Mouse (Mus musculus) E14TG2a.4 (cell line): Measurements from ENCODE around the gene Tyw5.

Experiments used
- CTCF ChIP-seq: conservative IDR thresholded peaks from 2 replicates; pipeline ENCODE4 v1.5.1; 2014; ENCODE audit warnings: low read length
- NANOG ChIP-seq: IDR thresholded peaks from 2 replicates; pipeline ENCODE4 v1.6.1; 2014; ENCODE audit warnings: borderline replicate concordance, low read length, mixed read lengths
- POU5F1 ChIP-seq: IDR thresholded peaks from 2 replicates; pipeline ENCODE4 v1.6.1; 2014; ENCODE audit warnings: low read length, borderline replicate concordance

- no peak for TF ChIP-seq CTCF
- TF ChIP-seq NANOG: no peak
- no peak for TF ChIP-seq POU5F1
These were observed 30.1 kb downstream of the Tyw5 start for GRCm38 (mm10) chr1:57376806-57377205.
